Mouse (Mus musculus): ENCODE results near the gene Fam13c.

GRCm38 (mm10) chr10:70537694-70538093, 97.4 kb downstream of the Fam13c start:
- TF ChIP-seq CTCF (IDR thresholded peaks at IDR 0.05; ENCODE audit: low read depth, low read length), result no peak
- no peak for TF ChIP-seq GATA1 (IDR thresholded peaks at IDR 0.05; ENCODE audit: borderline replicate concordance, low read length)
- TF ChIP-seq POLR2AphosphoS5 (IDR thresholded peaks at IDR 0.05; ENCODE audit: insufficient replicate concordance, low read depth, low read length), result no peak

All from G1E (cell line).